Mouse (Mus musculus) kidney, embryonic 16.5 days (tissue): ENCODE data around the gene Serping1. TPM values are rescaled to one million over a fixed set of nuclear protein-coding genes. Genes with fewer than 3 reads are reported as not detected.
A peak's percentile ranks its signal among the peaks of the same experiment; 100 is the strongest.

Experiments
- ATAC-seq: fragments of 200-750 bp; cut with Nextera tagmentation; 2 replicates; pipeline ENCODE4 v1.8.0; 2017; ENCODE audit warnings: moderate TSS enrichment; ENCODE audit not compliant: low FRiP score, low TSS enrichment
- H3K27ac ChIP-seq: fragments of 300-500 bp; sonication (generic); 2 replicates; pipeline ENCODE4 v1.5.1; 2014; ENCODE audit warnings: low read length
- H3K27me3 ChIP-seq: fragments of 300-500 bp; sonication (generic); 2 replicates; pipeline ENCODE4 v1.6.1; 2014; ENCODE audit warnings: low read length, control low read depth, mixed read lengths; ENCODE audit not compliant: insufficient read depth
- H3K36me3 ChIP-seq: fragments of 300-500 bp; sonication (generic); 2 replicates; pipeline ENCODE4 v1.6.1; 2014; ENCODE audit warnings: low read length, control low read depth, mixed read lengths; ENCODE audit not compliant: insufficient read depth
- H3K4me1 ChIP-seq: fragments of 300-500 bp; sonication (generic); 2 replicates; pipeline ENCODE4 v1.6.1; 2014; ENCODE audit warnings: low read length, control low read depth, mixed read lengths; ENCODE audit not compliant: insufficient read depth
- H3K4me2 ChIP-seq: fragments of 300-500 bp; sonication (generic); replicated peaks from 2 replicates; pipeline ENCODE4 v1.6.1; 2014; ENCODE audit warnings: low read depth, low read length
- H3K4me3 ChIP-seq: fragments of 300-500 bp; sonication (generic); 2 replicates; pipeline ENCODE4 v1.5.1; 2014; ENCODE audit warnings: mild to moderate bottlenecking, low read length
- H3K9ac ChIP-seq: fragments of 300-500 bp; sonication (generic); replicated peaks from 2 replicates; pipeline ENCODE4 v1.6.1; 2014; ENCODE audit warnings: low read length
- H3K9me3 ChIP-seq: fragments of 300-500 bp; sonication (generic); 2 replicates; pipeline ENCODE4 v1.6.1; 2016; ENCODE audit warnings: low read length, control low read depth
- WGBS: fragments of 180-500 bp; shearing (Covaris S2); extraction: QIAGEN DNeasy Blood & Tissue Kit; methylation state at CpG from one replicate; pipeline ENCODE4 v1.1.7; 2014; 5-methylcytosine and 5-hydroxymethylcytosine counted together
- polyA plus RNA-seq: library from polyadenylated mRNA; unstranded; fragments of >200 nt; fragmentation: Nextera tagmentation; extraction: Ambion mirVana; gene quantifications from 2 replicates; pipeline ENCODE4 v1.2.1, GENCODE M21; 2015

The Serping1 gene
- polyA plus RNA-seq, 1 experiment from 2014 or later, result 115 TPM

GRCm38 (mm10) chr2:84762818-84763217 lies 12.4 kb downstream of the Serping1 start:
- 42% methylated on average over 1 of the region's 1 CpGs for WGBS
- no peak overlapping the region for H3K9ac ChIP-seq
- H3K4me1 ChIP-seq, result no peaks in the 10 kb centered on the region
- H3K9me3 ChIP-seq, result no peaks in the 10 kb centered on the region
- no peaks in the 10 kb centered on the region for H3K27me3 ChIP-seq
- no peak overlapping the region for H3K4me2 ChIP-seq
- no peak for ATAC-seq
- no peak overlapping the region for H3K4me3 ChIP-seq
- H3K27ac ChIP-seq, result no peak overlapping the region
- H3K36me3 ChIP-seq, result no peaks in the 10 kb centered on the region

- Histone ChIP-seq H3K27ac (no peak overlapping the region), H3K4me3 (no peak overlapping the region), H3K4me1 (no peaks in the 10 kb centered on the region), H3K9me3 (no peaks in the 10 kb centered on the region), H3K27me3 (no peaks in the 10 kb centered on the region), H3K36me3 (no peaks in the 10 kb centered on the region), H3K9ac (no peak overlapping the region), H3K4me2 (no peak overlapping the region)
- no peak for ATAC-seq
- 54% methylated on average over 4 of the region's 4 CpGs for WGBS
Measured at GRCm38 (mm10) chr2:84762295-84762694, 12.9 kb downstream of the Serping1 start.

DNA sequence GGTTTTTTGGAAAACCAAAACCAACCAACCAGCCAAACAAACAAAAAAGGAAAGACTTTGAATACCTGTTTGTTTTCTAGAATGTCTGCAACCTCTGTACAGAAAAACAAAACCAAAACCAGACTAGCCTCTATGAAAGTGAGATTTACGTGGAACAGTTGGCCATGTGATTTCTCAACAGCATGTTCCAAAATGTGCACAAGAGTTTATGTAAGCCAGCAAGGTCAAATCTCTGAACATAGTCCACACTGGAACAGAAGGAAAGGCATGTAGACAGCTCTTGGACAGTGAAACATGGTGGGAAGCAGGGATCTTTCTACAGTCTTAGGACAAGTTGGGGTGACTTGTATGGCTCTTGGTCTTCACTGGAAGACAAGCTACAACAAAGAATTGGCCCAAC lies 13.4 kb downstream of the Serping1 start:
- H3K27ac ChIP-seq, result no peak overlapping the region
- ATAC-seq, result no peak
- no peaks in the 10 kb centered on the region for H3K9me3 ChIP-seq
- H3K4me3 ChIP-seq, result no peak overlapping the region
- H3K36me3 ChIP-seq, result no peaks in the 10 kb centered on the region
- no peak overlapping the region for H3K9ac ChIP-seq
- H3K4me1 ChIP-seq, result no peaks in the 10 kb centered on the region
- H3K4me2 ChIP-seq, result no peak overlapping the region
- WGBS, result 73% methylated on average over 1 of the region's 1 CpGs
- no peaks in the 10 kb centered on the region for H3K27me3 ChIP-seq

DNA sequence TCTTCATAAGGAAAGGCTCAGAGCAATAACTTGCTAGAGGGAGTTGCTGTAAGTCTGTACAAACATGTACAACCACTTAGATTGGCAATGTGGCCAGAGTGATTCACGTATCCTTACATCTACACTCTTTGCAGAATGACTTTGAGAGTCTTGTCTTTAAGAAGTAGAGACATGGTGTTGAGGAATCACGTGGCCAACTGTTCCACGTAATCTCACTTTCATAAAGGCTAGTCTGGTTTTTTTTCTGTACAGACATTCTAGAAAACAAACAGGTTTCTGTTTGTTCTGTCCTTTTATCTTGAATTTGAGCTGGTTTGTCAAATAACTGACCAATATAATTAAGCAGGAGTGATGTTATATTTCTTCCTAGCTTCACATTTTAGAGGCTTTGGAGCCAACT lies 13.9 kb downstream of the Serping1 start:
- no peak overlapping the region for H3K4me3 ChIP-seq
- ATAC-seq, result no peak
- H3K9ac ChIP-seq, result no peak overlapping the region
- no peak overlapping the region for H3K4me2 ChIP-seq
- no peaks in the 10 kb centered on the region for H3K27me3 ChIP-seq
- no peak overlapping the region for H3K27ac ChIP-seq
- no peaks in the 10 kb centered on the region for H3K9me3 ChIP-seq
- no peaks in the 10 kb centered on the region for H3K4me1 ChIP-seq
- 81% methylated on average over 3 of the region's 3 CpGs for WGBS
- H3K36me3 ChIP-seq, result no peaks in the 10 kb centered on the region

DNA sequence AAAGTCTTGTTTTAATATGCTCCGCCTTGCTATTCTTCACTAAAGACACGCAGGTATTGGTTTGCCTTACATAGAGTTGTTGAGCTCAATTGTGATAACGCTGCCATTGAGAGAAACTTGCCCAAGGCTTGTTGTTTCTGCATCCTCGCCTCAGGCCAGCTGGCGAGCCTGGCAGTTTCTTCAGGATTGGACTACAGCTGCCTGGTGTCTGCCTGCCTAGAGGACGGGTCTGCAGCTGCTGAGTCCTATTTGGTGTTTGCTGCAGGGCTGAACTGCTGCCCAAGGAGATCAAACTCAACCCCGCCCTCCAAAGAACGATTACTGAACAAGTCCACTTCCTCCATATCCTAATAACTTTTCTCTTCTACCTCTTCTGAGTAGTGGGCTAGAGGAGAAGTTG lies 14.5 kb downstream of the Serping1 start:
- ATAC-seq, result no peak
- Histone ChIP-seq H3K4me2 (no peak overlapping the region), H3K4me3 (no peak overlapping the region), H3K9me3 (no peaks in the 10 kb centered on the region), H3K27me3 (no peaks in the 10 kb centered on the region), H3K9ac (no peak overlapping the region), H3K27ac (no peak overlapping the region), H3K4me1 (no peaks in the 10 kb centered on the region), H3K36me3 (no peaks in the 10 kb centered on the region)
- 69% methylated on average over 8 of the region's 8 CpGs for WGBS

- WGBS, result 0% methylated on average over 2 of the region's 2 CpGs
- H3K36me3 ChIP-seq, result no peaks in the 10 kb centered on the region
- no peaks in the 10 kb centered on the region for H3K27me3 ChIP-seq
- H3K4me3 ChIP-seq, result no peak overlapping the region
- no peak overlapping the region for H3K4me2 ChIP-seq
- peak; percentile 76 for ATAC-seq
- H3K9ac ChIP-seq, result no peak overlapping the region
- no peaks in the 10 kb centered on the region for H3K4me1 ChIP-seq
- H3K27ac ChIP-seq, result no peak overlapping the region
- no peaks in the 10 kb centered on the region for H3K9me3 ChIP-seq
Measured at GRCm38 (mm10) chr2:84758542-84759127, 16.6 kb downstream of the Serping1 start.

DNA sequence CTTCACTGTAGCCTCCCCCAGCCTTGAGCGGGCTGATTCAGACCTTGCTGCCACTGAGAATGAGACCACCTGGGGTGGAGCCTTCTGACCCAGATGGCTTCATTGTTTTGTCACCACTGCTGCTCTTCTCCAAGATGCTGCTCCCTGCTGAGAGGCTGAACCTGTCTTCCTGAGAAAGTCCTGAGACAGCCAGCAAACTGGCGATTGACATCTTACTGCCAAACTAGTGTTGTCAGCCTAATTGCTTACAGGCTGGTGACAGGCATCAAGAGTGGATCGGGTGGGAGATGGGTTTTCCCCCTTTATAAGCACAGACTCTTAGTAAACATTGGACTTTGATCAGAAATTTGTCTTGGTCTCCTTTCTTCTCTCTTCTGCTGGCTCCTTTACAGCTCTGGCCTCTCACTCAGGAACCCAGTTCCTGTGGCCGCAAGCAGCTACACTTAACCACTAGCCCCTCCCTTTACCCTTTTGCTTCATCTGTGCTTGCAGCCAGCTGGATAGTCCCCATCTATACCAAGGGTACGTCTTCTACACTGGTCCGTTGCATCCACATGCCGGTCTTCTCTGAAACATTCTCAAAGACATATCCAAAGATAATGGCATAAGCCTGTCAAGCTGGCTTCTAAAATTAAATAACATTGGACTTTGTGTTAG lies 18.1 kb downstream of the Serping1 start:
- H3K27me3 ChIP-seq, result no peaks in the 10 kb centered on the region

GRCm38 (mm10) chr2:84756245-84756644 lies 19.0 kb downstream of the Serping1 start:
- H3K36me3 ChIP-seq, result no peaks in the 10 kb centered on the region
- no peak overlapping the region for H3K4me3 ChIP-seq
- no peak for ATAC-seq
- no peaks in the 10 kb centered on the region for H3K9me3 ChIP-seq
- H3K27ac ChIP-seq, result no peak overlapping the region
- 75% methylated on average over 5 of the region's 5 CpGs for WGBS
- no peaks in the 10 kb centered on the region for H3K4me1 ChIP-seq
- no peaks in the 10 kb centered on the region for H3K27me3 ChIP-seq
- no peak overlapping the region for H3K9ac ChIP-seq
- no peak overlapping the region for H3K4me2 ChIP-seq

More for the DNA sequence above, 18.1 kb downstream of the Serping1 start:
- Histone ChIP-seq H3K4me2 (no peak overlapping the region), H3K27ac (no peak overlapping the region), H3K36me3 (no peaks in the 10 kb centered on the region), H3K9ac (no peak overlapping the region), H3K4me3 (no peak overlapping the region), H3K9me3 (no peaks in the 10 kb centered on the region), H3K4me1 (no peaks in the 10 kb centered on the region)
- ATAC-seq, result no peak
- WGBS, result 59% methylated on average over 7 of the region's 7 CpGs

GRCm38 (mm10) chr2:84750115-84750514 lies 25.1 kb downstream of the Serping1 start:
- Histone ChIP-seq H3K27me3 (no peaks in the 10 kb centered on the region), H3K4me2 (no peak overlapping the region), H3K4me1 (no peaks in the 10 kb centered on the region), H3K4me3 (no peak overlapping the region), H3K9me3 (no peaks in the 10 kb centered on the region), H3K36me3 (no peaks in the 10 kb centered on the region), H3K9ac (no peak overlapping the region), H3K27ac (no peak overlapping the region)
- 58% methylated on average over 6 of the region's 6 CpGs for WGBS
- no peak for ATAC-seq

GRCm38 (mm10) chr2:84744126-84744525 lies 31.1 kb downstream of the Serping1 start:
- Histone ChIP-seq H3K4me2 (peak overlapping the region; percentile 90), H3K4me3 (peak overlapping the region; percentile 97), H3K27me3 (no peaks in the 10 kb centered on the region), H3K9me3 (no peaks in the 10 kb centered on the region), H3K4me1 (peaks cover 40% of the 10 kb centered on the region), H3K9ac (peak overlapping the region; percentile 100), H3K27ac (peak overlapping the region; percentile 100), H3K36me3 (peaks cover 7% of the 10 kb centered on the region; the same call in 1 of the 2 replicates)
- ATAC-seq, result peak; percentile 25; the same call in 1 of the 2 replicates
- 2% methylated on average over 10 of the region's 10 CpGs for WGBS
